Mouse (Mus musculus) large intestine, adult 2 months (tissue): ENCODE results near the gene Bmper. TPM values are rescaled to one million over a fixed set of nuclear protein-coding genes. Genes with fewer than 3 reads are reported as not detected.

ENCODE experiments used
- DNase-seq: peaks from one replicate; pipeline ENCODE4 v3.0.0-alpha.2; 2012; ENCODE audit warnings: low read depth, low spot score
- WGBS: fragments of 180-500 bp; shearing (Covaris S2); methylation state at CpG from one replicate; pipeline ENCODE4 v1.1.7; 2018; 5-methylcytosine and 5-hydroxymethylcytosine counted together
- polyA plus RNA-seq: library from polyadenylated mRNA; depleted of rRNA; stranded (reverse); fragments of >200 nt; gene quantifications from 2 replicates; pipeline ENCODE4 v1.2.3, GENCODE M21; 2012

Bmper gene
- polyA plus RNA-seq, 1 experiment, result 0.33 TPM

- 52% methylated on average over 5 of the region's 5 CpGs for WGBS
- DNase-seq, result no peak
Observed at GRCm38 (mm10) chr9:23486725-23487378, 264.0 kb downstream of the Bmper start.

- 84% methylated on average over 5 of the region's 5 CpGs for WGBS
- DNase-seq, result no peak
Observed at GRCm38 (mm10) chr9:23488265-23488664, 265.4 kb downstream of the Bmper start.

- no peak for DNase-seq
- WGBS, result 78% methylated on average over 4 of the region's 4 CpGs
Observed at GRCm38 (mm10) chr9:23495400-23495799, 272.5 kb downstream of the Bmper start.

- no peak for DNase-seq
- WGBS, result 32% methylated on average over 3 of the region's 3 CpGs
Observed at GRCm38 (mm10) chr9:23497626-23498025, 274.8 kb downstream of the Bmper start.

GRCm38 (mm10) chr9:23533870-23534269 is 311.0 kb downstream of the Bmper start:
- DNase-seq, result no peak
- WGBS, result 46% methylated on average over 1 of the region's 1 CpGs
